Mouse (Mus musculus) 416B (cell line): ENCODE data around the gene Ncam1.

ENCODE experiments used
- DNase-seq: peaks from one replicate; pipeline ENCODE4 v3.0.0; 2011; ENCODE audit warnings: low read depth

Ncam1 gene

GRCm38 (mm10) chr9:49621691-49622090, 177.0 kb downstream of the Ncam1 start:
- DNase-seq = no peak

DNA sequence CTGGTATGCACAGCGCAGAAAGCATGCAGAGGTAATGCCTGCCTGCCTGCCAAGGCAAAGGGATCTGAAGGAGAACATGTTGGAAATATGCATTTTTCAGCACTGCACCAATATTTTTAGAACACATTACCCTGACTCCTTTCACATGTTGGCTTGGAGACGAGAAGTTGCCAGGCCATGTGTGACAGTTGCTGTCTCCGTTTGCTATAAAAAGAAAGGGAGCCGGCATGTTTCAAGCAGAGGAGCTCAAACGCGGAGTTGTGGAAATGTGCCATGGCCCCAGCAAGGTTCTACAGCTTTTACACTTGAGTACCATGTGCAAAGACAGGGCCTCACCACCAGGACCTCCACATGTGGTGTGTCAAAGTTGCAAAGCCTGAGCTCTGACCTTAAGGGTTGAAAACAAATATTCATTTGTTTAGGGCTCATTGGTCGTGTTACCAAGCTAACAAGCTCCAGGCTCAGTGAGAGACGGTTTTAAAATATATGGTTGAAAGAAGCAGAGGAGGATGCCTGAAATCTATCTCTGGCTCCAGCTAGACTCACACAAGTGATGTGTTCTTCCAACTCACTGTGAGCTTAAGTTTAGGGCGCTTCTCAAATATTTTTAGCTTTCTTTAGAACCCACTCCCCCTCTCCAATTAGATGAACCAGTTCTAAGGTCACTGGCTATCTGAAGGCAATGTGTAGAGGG, 179.9 kb downstream of the Ncam1 start:
- no peak for DNase-seq

DNA sequence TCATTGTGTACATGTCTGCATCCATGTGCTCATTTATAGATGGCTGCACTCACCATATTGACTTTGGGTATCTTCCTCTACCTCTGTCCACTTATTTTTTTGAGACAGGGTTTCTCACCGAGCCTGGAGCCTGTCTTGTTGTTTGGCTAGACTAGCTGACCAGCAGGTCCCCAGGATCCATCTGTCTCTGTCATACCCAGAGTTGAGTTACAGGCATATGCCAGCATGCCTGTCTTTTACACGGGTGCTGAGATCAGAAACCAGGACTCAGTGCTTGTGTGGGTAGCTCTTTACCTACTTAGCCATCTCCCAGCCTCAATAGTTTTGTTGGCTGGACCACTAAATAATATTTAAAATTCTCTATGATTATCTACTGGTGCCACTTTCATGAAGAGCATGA, 180.5 kb downstream of the Ncam1 start:
- DNase-seq = no peak

- DNase-seq = peak; percentile 37
Observed at GRCm38 (mm10) chr9:49617216-49617615, 181.5 kb downstream of the Ncam1 start.

DNA sequence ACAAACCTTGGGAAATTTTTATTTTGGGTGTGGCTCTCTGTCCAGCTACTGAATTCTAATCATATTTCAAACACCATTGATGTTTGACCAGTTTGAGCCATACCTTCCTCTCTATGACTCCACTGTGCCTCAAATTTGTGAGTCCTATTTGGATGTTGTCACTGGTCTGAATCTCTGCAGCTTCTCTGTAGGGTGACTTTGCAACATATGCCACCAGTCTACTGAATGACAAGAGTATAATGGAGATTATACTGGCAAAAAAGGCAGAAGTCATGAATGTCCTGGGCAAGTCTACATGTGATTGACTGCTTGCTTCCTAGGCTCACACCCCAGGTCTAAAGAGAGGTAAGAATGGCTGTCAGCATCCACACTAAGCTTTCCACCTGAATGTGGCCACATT, 186.3 kb downstream of the Ncam1 start:
- DNase-seq = no peak

DNA sequence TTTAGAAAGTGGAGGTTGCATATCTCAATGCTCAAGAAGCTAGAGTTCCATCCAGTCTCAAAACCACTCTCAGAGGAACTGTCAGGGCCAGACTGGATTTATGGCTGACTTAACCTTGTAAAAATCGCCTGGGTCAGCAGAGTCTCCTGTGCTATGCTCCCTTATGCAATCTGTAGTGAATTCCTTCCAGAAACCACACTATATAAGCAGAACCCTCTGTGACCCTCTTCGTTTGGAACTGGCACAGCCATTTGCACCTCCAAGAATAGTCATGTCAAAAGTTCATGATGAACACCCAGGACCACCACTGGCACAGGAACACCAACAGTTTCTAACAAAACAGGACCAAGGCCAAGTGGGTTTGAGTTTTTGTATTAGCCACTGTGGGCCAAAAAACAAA, 190.5 kb downstream of the Ncam1 start:
- no peak for DNase-seq

GRCm38 (mm10) chr9:49606717-49607116, 192.0 kb downstream of the Ncam1 start:
- DNase-seq = no peak

GRCm38 (mm10) chr9:49606317-49606716, 192.4 kb downstream of the Ncam1 start:
- DNase-seq = no peak

- DNase-seq = no peak
Observed at GRCm38 (mm10) chr9:49605791-49606190, 192.9 kb downstream of the Ncam1 start.

GRCm38 (mm10) chr9:49605351-49605750, 193.4 kb downstream of the Ncam1 start:
- no peak for DNase-seq

DNA sequence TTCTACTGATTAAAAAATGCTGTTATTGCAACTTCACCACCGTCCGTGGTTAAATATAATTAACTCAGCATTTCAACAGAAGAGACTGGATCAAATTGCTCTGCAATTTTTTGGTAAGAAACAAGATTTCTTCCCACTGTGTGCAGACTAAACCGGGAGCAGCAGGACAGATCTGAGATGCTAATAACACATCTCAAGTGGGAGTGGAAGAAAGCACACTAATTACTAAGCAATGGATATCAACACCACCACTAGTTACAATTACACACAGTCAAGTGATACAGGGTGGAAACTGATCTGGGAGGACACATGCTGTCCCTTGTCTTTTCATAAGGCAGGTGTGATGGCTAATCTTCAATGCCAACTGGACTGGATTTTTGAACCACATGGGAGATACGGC, 197.5 kb downstream of the Ncam1 start:
- DNase-seq = no peak

DNA sequence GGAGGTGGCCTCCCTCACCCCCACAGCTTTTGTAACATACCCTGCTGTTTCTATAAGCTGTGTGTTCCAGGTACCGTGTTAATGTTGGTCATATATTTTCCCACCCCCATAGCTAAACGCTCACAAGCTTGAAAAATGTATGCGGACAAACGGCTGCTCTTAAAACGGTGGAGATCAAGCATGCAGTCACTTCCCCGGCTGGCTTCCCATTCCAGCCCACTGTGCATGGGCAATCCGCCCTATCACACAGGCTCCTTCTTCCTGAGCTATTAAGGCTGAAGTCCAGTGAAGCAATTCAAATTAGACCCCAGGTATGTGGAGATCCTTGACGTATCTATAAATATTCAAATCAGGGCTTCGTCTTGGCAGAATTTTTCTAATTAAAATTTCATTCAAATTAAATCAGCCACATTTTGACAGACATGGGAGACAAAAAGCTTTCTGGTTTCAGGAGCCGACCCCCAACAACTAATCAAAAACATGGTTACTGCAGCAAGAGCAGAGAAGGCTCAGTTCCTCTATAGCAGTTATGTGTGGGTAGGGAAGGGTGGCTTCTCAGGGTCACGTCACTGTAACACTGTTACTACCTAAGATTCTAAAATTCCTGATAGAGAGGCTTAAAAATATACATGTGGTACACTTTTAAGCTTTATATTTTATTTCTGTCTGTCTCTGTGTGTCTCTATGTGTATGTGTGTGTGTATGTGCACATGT, 202.9 kb downstream of the Ncam1 start:
- no peak for DNase-seq

DNA sequence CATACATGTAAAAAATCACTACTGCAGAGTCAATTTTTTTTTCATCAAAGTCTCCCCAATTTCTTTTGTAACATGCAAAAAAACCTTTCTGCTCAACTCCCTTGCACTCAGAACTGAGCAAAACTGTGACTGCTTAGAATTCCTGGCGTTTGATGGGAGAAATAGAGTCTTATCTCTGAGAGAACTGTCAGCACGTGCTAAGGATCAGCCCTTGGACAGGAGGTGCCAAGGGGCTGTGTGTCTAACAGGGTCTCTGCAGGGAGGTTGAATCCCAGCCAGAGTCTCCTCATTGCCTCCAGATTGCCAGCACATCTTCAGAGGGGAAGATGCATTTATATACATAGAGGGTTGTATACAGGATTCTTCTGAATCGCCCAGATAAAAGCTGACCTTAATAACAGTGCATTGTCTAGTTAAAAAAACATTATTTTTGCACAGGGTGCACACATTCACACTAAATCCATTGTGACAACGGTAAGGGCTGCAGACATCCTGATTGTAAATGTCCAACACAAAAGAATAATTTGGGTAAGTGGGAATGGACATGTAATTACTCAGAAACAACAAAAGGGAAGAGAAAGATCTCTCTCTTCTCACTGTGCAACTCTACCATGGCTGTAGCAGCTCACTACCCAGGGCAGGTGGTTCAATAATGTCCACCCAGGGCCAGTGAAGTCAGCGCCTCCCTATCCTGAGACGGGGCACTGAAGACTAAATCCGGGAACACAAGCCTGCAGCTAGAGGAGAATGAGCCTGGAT, 203.7 kb downstream of the Ncam1 start:
- DNase-seq = no peak

DNA sequence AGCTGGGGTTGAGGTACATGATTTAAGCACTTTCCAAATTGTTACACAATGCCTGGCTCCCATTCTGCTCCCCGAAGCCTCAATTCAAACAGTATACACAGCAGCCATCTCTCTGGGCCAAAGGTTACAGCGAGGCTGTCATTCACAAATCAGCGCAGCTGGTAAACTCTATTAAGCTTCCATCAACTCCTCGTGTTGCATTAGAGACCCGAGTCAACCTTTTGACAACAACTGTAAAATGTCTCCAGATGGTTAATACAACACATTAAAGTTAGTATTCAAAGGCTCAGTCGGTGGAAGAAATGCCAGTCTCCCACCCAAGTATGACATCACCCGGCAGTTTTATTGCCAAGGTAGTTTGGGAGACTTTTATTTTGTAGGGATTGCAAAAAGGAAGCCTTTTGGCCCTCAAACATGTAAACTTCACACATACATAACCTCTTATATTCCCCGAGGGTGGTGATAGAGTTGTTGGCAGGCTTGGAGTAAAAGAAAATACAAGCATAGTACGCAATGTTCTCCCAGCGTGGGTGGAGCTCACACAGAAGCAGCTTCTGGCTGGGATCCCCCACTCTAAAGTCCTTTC, 204.7 kb downstream of the Ncam1 start:
- DNase-seq = no peak

- DNase-seq = no peak
Observed at GRCm38 (mm10) chr9:49592006-49592405, 206.7 kb downstream of the Ncam1 start.

DNA sequence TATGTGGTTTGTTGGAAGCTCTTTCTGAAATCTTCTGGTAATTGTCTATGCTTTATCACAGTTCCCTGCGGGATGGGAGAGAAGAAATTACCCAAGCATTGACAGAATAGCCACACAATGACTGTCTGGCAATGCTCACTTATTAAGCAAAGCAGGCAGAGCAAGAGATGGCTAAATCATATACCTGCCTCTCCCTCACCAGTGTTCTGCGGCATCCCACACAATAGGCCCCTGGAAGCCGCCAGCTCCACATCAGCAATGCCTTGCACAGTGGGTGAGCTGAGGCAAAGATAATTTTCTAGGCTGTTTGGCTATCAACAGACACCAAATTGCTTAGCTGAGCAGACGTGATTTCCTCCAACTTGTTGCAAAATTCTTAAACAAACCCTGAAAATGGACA, 208.5 kb downstream of the Ncam1 start:
- no peak for DNase-seq

DNA sequence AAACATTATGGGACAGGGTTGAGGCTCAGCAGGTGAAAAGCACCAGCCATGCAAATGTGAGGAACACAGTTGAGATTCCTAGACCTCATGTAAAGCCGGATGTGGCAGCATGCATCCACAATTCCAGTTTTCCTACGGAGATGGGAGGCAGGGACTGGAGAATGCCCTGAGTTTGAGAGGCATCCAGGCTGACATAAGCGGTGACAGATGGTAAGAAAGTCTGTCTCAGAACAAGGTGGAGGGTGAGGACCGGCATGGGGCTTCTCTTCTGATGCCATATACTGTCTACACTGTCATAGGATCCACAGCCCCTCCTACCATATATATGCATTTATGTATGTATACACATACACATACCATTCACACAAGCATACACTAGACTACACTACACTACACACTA, 221.6 kb downstream of the Ncam1 start:
- DNase-seq = no peak

DNA sequence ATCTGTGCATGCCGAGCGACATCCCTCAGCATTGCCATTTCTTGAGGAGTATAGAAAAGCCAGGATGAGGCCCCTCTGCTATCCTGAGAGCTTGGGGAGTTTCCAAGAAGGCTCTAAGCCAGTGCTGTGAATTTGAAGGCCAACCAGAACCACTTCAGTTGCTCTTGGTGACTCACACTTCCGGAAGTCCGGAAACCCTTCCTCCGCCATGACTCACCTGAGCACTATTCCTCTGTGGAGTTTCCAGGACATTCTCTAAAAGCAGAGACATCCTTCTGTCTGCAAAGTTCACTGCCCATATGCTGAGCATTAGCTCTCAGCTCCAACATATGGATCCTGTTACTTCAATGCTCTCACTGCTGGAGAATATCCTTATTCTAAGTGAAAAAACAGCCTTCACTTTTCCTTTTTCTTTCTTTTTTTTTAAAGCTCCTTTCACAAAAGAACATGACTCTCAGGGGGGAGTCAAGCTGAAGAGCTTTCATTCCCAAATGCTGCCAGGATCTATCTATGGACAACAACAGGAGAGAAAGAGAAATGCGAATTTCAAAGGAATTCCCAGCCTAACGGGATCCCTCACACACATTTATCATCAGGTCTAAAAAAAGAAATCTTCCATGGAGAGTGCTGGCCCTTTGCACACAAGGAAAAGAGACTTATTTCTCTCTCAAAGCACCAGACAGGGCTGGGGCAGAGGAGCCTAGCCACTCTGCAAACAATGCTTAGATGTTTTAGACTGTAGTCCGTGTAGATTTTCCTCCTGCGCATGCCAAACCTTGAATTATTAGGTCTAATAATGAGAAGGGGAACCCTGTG, 226.8 kb downstream of the Ncam1 start:
- DNase-seq = no peak

- DNase-seq = no peak
Observed at GRCm38 (mm10) chr9:49570731-49571694, 227.7 kb downstream of the Ncam1 start.

DNA sequence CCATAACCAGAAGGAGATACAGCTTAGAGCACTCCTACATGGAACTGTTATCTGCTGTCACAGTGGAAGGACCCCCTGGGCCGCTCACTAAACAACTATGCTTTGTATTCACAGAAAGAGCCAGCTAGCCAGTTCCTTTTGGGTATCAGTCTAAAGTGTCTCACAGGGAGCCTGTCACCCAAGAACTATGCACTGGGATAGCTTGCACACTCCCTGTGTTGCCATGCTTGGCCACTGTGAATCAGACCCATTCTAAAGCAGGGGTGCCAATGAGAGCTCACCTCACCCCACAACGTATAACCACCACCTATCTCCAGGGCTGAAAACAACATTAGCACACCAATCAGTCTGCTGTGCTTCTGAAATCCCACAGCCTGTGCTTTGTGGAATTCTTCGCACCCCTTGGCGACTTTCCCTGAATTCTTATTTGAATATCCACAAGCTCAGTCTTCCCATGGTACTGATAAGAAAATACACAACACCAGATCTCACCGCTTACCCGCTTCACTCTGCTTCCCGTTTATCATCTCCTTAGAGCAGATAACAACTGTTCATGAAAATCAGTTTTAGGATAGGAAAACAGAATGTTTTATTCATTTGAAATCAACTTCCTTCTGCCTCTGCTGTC, 228.6 kb downstream of the Ncam1 start:
- DNase-seq = no peak
